Mouse (Mus musculus) skeletal muscle tissue, postnatal 0 days (tissue): ENCODE results near the gene Tor1aip2. TPM values are rescaled to one million over a fixed set of nuclear protein-coding genes. Genes with fewer than 3 reads are reported as not detected.

ENCODE experiments used
- polyA plus RNA-seq: library from polyadenylated mRNA; unstranded; fragments of >200 nt; fragmentation: Nextera tagmentation; extraction: Ambion mirVana; gene quantifications from 2 replicates; pipeline ENCODE4 v1.2.1, GENCODE M21; 2015

Tor1aip2 gene
- polyA plus RNA-seq = 66.4 and 67.8 TPM in 2 replicates

DNA sequence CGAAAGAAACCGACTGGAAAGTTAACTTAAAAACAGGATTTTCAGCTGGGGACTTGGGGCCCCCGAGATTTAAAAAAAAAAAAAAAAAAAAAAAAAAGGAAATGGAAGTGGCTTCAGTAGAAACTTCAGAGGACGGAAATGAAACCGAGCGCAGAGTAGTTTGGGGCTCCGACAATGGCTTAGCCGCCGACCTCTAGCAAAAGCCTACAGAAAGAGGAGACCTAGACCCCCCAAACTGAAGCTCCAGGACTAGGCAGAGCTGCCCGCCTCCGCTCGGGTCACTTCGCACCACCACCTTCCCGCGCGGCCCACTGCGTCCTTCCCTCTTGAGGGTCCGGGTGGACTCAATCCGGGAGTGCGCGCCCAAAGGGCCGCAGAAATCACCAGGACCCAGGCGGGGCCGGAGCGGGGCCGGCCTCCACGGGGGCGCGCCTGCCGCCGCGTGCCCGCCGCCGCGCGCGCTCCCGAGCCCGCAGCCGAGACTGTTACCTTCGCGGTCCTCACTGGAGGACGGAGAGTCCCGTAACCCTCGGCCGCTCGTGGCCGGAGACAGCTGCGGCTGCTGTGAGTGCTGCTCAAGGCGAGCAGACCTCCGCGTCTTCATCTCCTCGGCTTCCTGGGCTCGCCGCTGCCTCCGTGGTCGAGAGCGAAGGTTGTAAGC lies at the start of gene Tor1aip2:
Gene Tor1aip2, plus strand, starts transcription at position 135 of the 661 bp plus-strand sequence.

GRCm38 (mm10) chr1:156035930-156036737 lies 931 bp downstream of the Tor1aip2 start, which contains the start of gene Tor1aip1:
TSS of gene Tor1aip1 (minus strand) at chr1:156036480.

Other genes with a start within 250 kb of the Tor1aip2 start
- gene Qsox1, start 222.5 kb upstream of the Tor1aip2 start, polyA plus RNA-seq = 23.2 and 33.1 TPM in 2 replicates
- 11.1 and 11.2 TPM in 2 replicates for gene Cep350, start 62.1 kb upstream of the Tor1aip2 start, polyA plus RNA-seq
- gene Tor1aip1, start 1.1 kb downstream of the Tor1aip2 start, polyA plus RNA-seq = 63.7 and 66.2 TPM in 2 replicates
- 0.04 and 0.12 TPM in 2 replicates for gene Fam163a, start 169.6 kb downstream of the Tor1aip2 start, polyA plus RNA-seq